Mouse (Mus musculus): ENCODE measurements around the gene Vmn2r91.
"Not testable (repeated sequence)": the region's sequence is repeated elsewhere in the genome, so short reads cannot be mapped to it uniquely, and the experiment has no call there.

GRCm38 (mm10) chr17:18095626-18096025, 10.8 kb downstream of the Vmn2r91 start:
- not testable (repeated sequence) for TF ChIP-seq CTCF (IDR thresholded peaks at IDR 0.05; ENCODE audit: insufficient read depth, low read length); POLR2A (IDR thresholded peaks at IDR 0.05; ENCODE audit: borderline replicate concordance, extremely low read depth, low read depth, low read length)
